Mouse (Mus musculus) ES-Bruce4 (cell line): ENCODE measurements at regions not wholly inside any gene's neighbourhood (a gene's known extent, or its start where the extent isn't known, plus 50 kb on each side); places are given as distances from the start of the nearest gene placed in this dataset.

Experiments used
- CTCF ChIP-seq: IDR thresholded peaks from one replicate; pipeline ENCODE4 v1.8.1; 2011; ENCODE audit warnings: low read depth, low read length
- EP300 ChIP-seq: IDR thresholded peaks from 2 replicates; pipeline ENCODE4 v1.6.1; 2011; ENCODE audit warnings: low read depth, low read length; ENCODE audit not compliant: insufficient read depth
- POLR2A ChIP-seq: IDR thresholded peaks from one replicate; pipeline ENCODE4 v1.8.1; 2011; ENCODE audit warnings: low read length; ENCODE audit not compliant: insufficient read depth

DNA sequence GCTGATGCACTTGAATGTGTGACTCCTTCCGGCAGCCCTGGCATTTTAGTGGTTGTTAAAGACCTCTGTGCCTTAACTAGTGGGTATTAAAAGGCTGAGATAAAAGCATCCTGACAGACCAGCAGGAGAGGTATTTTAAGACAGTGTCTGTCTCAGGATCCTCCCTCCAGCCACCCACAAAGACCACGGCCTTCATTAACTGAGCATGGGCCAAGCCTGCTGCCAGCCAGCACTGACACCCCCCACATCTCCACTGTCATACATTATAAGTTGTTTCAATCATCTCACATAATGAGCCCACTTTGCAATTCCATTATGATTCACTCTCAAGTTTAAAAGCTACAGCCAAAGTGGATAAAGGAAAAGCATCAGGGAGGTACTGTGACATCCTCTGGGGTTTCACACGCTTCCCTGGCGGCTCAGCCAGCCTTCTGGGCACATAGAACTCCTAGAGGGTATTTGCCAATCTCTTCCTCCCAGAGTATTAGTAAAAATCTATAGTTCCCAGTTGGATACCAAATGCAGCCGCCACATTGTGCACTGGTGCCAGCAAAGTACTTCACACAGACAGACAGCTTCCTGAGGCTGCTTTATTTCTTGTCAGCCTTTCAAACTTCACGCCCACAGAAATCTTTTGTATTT is 333.8 kb downstream of the Olfr1505 start:
- TF ChIP-seq EP300 (no peak), CTCF (no peak), POLR2A (no peak)
